Mouse (Mus musculus) c-Kit-positive CD71-negative TER-119-negative erythroid progenitor cells, embryonic 14.5 days (primary cell): ENCODE data around the gene Sord.

Experiments used
- DNase-seq: peaks from one replicate; pipeline ENCODE4 v3.0.0-alpha.2; 2013; ENCODE audit warnings: low read depth

Sord gene

GRCm38 (mm10) chr2:122240735-122241134 lies 6.2 kb downstream of the Sord start:
- no peak for DNase-seq

- DNase-seq: no peak
These were observed 6.7 kb downstream of the Sord start for GRCm38 (mm10) chr2:122241226-122241625.

GRCm38 (mm10) chr2:122241935-122242334 lies 7.4 kb downstream of the Sord start:
- no peak for DNase-seq

GRCm38 (mm10) chr2:122243671-122244131 lies 9.2 kb downstream of the Sord start:
- peak; percentile 72 for DNase-seq

GRCm38 (mm10) chr2:122247786-122248185 lies 13.2 kb downstream of the Sord start:
- no peak for DNase-seq

GRCm38 (mm10) chr2:122255997-122256396 lies 21.4 kb downstream of the Sord start:
- no peak for DNase-seq

- DNase-seq: no peak
These were observed 26.2 kb downstream of the Sord start for GRCm38 (mm10) chr2:122260729-122261128.

- no peak for DNase-seq
These were observed 30.1 kb downstream of the Sord start for GRCm38 (mm10) chr2:122264690-122265089.

- DNase-seq: no peak
These were observed 32.1 kb downstream of the Sord start for GRCm38 (mm10) chr2:122266407-122267193.

- DNase-seq: no peak
These were observed 44.2 kb downstream of the Sord start for GRCm38 (mm10) chr2:122278769-122279168.

- DNase-seq: no peak
These were observed 49.5 kb downstream of the Sord start for GRCm38 (mm10) chr2:122284091-122284490.

GRCm38 (mm10) chr2:122286137-122286536 lies 51.6 kb downstream of the Sord start:
- no peak for DNase-seq

GRCm38 (mm10) chr2:122294916-122295315 lies 60.4 kb downstream of the Sord start:
- no peak for DNase-seq

- DNase-seq: no peak
These were observed 62.9 kb downstream of the Sord start for GRCm38 (mm10) chr2:122297271-122298095.

GRCm38 (mm10) chr2:122298096-122298499 lies 63.5 kb downstream of the Sord start, which contains the start of gene Duox2:
TSS of gene Duox2 (minus strand) at chr2:122298449.
- DNase-seq: no peak

GRCm38 (mm10) chr2:122298596-122299490 lies 64.3 kb downstream of the Sord start, which contains the start of gene Duoxa2:
TSS of gene Duoxa2 (plus strand) at chr2:122298900.
- no peak for DNase-seq

- DNase-seq: no peak
These were observed 65.5 kb downstream of the Sord start for GRCm38 (mm10) chr2:122299911-122300655.

- no peak for DNase-seq
These were observed 66.1 kb downstream of the Sord start for GRCm38 (mm10) chr2:122300656-122301020.

GRCm38 (mm10) chr2:122301081-122301920 lies 66.8 kb downstream of the Sord start:
- no peak for DNase-seq

- no peak for DNase-seq
These were observed 67.5 kb downstream of the Sord start for GRCm38 (mm10) chr2:122301921-122302573.
